Mouse (Mus musculus) lung, adult 2 months (tissue): ENCODE results near the gene Rasl2-9.

ENCODE experiments used
- CTCF ChIP-seq: fragments of 200-500 bp; IDR thresholded peaks from 2 replicates; pipeline ENCODE4 v1.5.1; 2011; ENCODE audit warnings: mild to moderate bottlenecking, low read length, control low read depth; ENCODE audit not compliant: insufficient read depth
- POLR2A ChIP-seq: fragments of 200-500 bp; IDR thresholded peaks from 2 replicates; pipeline ENCODE4 v1.6.1; 2011; ENCODE audit warnings: low read depth, mild to moderate bottlenecking, control low read depth, low read length, borderline replicate concordance; ENCODE audit errors: extremely low read depth

- TF ChIP-seq POLR2A (no peak), CTCF (no peak)
Measured at GRCm38 (mm10) chr7:5108272-5108671, 17.5 kb downstream of the Rasl2-9 start.
